Mouse (Mus musculus): Measurements from ENCODE around the gene Slc13a2.

DNA sequence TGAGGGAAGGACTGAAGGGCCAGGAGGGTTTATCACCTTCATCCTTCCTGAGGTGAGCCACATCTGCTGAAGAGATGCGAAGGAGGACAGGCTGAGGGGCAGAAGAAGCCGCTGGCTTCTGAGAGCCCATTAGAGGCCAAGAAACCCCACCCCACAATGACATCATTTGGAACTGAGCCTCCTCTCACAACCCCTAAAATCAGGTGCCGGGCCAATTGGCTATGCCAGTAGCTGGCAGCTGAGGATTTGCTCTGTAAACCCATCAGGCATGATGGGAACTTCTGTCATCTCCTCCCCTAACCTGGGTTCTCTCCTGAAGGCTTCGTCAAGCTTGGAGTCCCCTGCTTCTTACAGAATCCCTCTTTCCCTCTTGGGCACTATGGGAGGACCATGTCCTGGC, 41.7 kb downstream of the Slc13a2 start:
- TF ChIP-seq CTCF (IDR thresholded peaks at IDR 0.05; ENCODE audit: low read depth) (no peak), EP300 (IDR thresholded peaks at IDR 0.05; ENCODE audit: low read depth) (no peak)
